Mouse (Mus musculus) liver, embryonic 13.5 days (tissue): ENCODE measurements around the gene Irs1. TPM values are rescaled to one million over a fixed set of nuclear protein-coding genes. Genes with fewer than 3 reads are reported as not detected.

Experiments
- ATAC-seq: fragments of 200-750 bp; cut with Nextera tagmentation; 2 replicates; pipeline ENCODE4 v1.8.0; 2017; ENCODE audit warnings: low read depth, mild to moderate bottlenecking, moderate number of reproducible peaks, moderate library complexity
- DNase-seq: peaks from one replicate; pipeline ENCODE4 v3.0.0; 2022
- H3K27ac ChIP-seq: fragments of 300-500 bp; sonication (generic); 2 replicates; pipeline ENCODE4 v1.5.1; 2015; ENCODE audit warnings: moderate library complexity, mild to moderate bottlenecking, inconsistent platforms
- H3K27me3 ChIP-seq: fragments of 300-500 bp; sonication (generic); 2 replicates; pipeline ENCODE4 v1.6.1; 2015; ENCODE audit warnings: mild to moderate bottlenecking, inconsistent platforms
- H3K36me3 ChIP-seq: fragments of 300-500 bp; sonication (generic); 2 replicates; pipeline ENCODE4 v1.6.1; 2015; ENCODE audit warnings: mild to moderate bottlenecking, inconsistent platforms
- H3K4me1 ChIP-seq: fragments of 300-500 bp; sonication (generic); replicated peaks from 2 replicates; pipeline ENCODE4 v1.6.1; 2015; ENCODE audit warnings: inconsistent platforms
- H3K4me2 ChIP-seq: fragments of 300-500 bp; sonication (generic); 2 replicates; pipeline ENCODE4 v1.6.1; 2015; ENCODE audit warnings: inconsistent platforms, mild to moderate bottlenecking, moderate library complexity
- H3K4me3 ChIP-seq: fragments of 300-500 bp; sonication (generic); replicated peaks from 2 replicates; pipeline ENCODE4 v1.5.1; 2015; ENCODE audit warnings: mild to moderate bottlenecking, inconsistent platforms
- H3K9ac ChIP-seq: fragments of 300-500 bp; sonication (generic); 2 replicates; pipeline ENCODE4 v1.6.1; 2015; ENCODE audit warnings: mild to moderate bottlenecking, inconsistent platforms
- H3K9me3 ChIP-seq: fragments of 300-500 bp; sonication (generic); replicated peaks from 2 replicates; pipeline ENCODE4 v1.6.1; 2016; ENCODE audit warnings: inconsistent platforms
- WGBS: fragments of 180-500 bp; shearing (Covaris S2); methylation state at CpG from one replicate; pipeline ENCODE4 v1.1.7; 2015; ENCODE audit not compliant: insufficient replicate concordance; 5-methylcytosine and 5-hydroxymethylcytosine counted together
- polyA plus RNA-seq: library from polyadenylated mRNA; unstranded; fragments of >200 nt; fragmentation: Nextera tagmentation; extraction: Ambion mirVana; gene quantifications from 2 replicates; pipeline ENCODE4 v1.2.1, GENCODE M21; 2015

Irs1 gene
- polyA plus RNA-seq, 1 experiment from 2014 or later, result 0.75 TPM

GRCm38 (mm10) chr1:82316111-82316745 lies 25.0 kb upstream of the Irs1 start, which contains the start of gene Rhbdd1:
Gene Rhbdd1, plus strand, starts transcription at chr1:82316452.
- no peaks in the 10 kb centered on the region for H3K9me3 ChIP-seq
- H3K27ac ChIP-seq, result peak within 1 kb of the TSS; percentile 90
- ATAC-seq (peak; percentile 99), DNase-seq (peak; percentile 94)
- no peaks in the 10 kb centered on the region for H3K36me3 ChIP-seq
- H3K4me2 ChIP-seq, result peak within 1 kb of the TSS; percentile 74
- peak within 1 kb of the TSS; percentile 98 for H3K4me3 ChIP-seq
- H3K27me3 ChIP-seq, result peaks cover 13% of the 10 kb centered on the region
- 6% methylated on average over 47 of the region's 47 CpGs for WGBS
- peaks cover 20% of the 10 kb centered on the region for H3K4me1 ChIP-seq
- peak within 1 kb of the TSS; percentile 96 for H3K9ac ChIP-seq

- no peaks in the 10 kb centered on the region for H3K4me1 ChIP-seq
- WGBS, result 65% methylated on average over 3 of the region's 3 CpGs
- H3K36me3 ChIP-seq, result no peaks in the 10 kb centered on the region
- H3K27ac ChIP-seq, result no peak overlapping the region
- H3K4me3 ChIP-seq, result no peak overlapping the region
- H3K27me3 ChIP-seq, result peaks cover 8% of the 10 kb centered on the region; the same call in 1 of the 2 replicates
- no peaks in the 10 kb centered on the region for H3K9me3 ChIP-seq
- no peak overlapping the region for H3K4me2 ChIP-seq
- DNase-seq (no peak), ATAC-seq (no peak)
- H3K9ac ChIP-seq, result no peak overlapping the region
Observed at GRCm38 (mm10) chr1:82304483-82304882, 13.3 kb upstream of the Irs1 start.

GRCm38 (mm10) chr1:82298586-82298985 lies 7.4 kb upstream of the Irs1 start:
- H3K9ac ChIP-seq, result no peak overlapping the region
- H3K9me3 ChIP-seq, result no peaks in the 10 kb centered on the region
- no peak overlapping the region for H3K27ac ChIP-seq
- H3K4me1 ChIP-seq, result no peaks in the 10 kb centered on the region
- H3K27me3 ChIP-seq, result peaks cover 21% of the 10 kb centered on the region
- ATAC-seq (no peak), DNase-seq (no peak)
- H3K36me3 ChIP-seq, result no peaks in the 10 kb centered on the region
- H3K4me3 ChIP-seq, result no peak overlapping the region
- WGBS, result 7% methylated on average over 1 of the region's 1 CpGs
- no peak overlapping the region for H3K4me2 ChIP-seq

- ATAC-seq, result no peak
- 15% methylated on average over 6 of the region's 6 CpGs for WGBS
- Histone ChIP-seq H3K36me3 (peaks cover 1% of the 10 kb centered on the region; the same call in 1 of the 2 replicates), H3K4me2 (no peak overlapping the region), H3K9ac (no peak overlapping the region), H3K27ac (no peak overlapping the region), H3K27me3 (peaks cover 66% of the 10 kb centered on the region), H3K4me3 (no peak overlapping the region), H3K9me3 (no peaks in the 10 kb centered on the region), H3K4me1 (peaks cover 9% of the 10 kb centered on the region; the same call in 1 of the 2 replicates)
- no peak for DNase-seq
Observed at GRCm38 (mm10) chr1:82294102-82294501, 2.9 kb upstream of the Irs1 start.

GRCm38 (mm10) chr1:82292771-82293170 lies 1.6 kb upstream of the Irs1 start:
- H3K4me1 ChIP-seq, result peaks cover 16% of the 10 kb centered on the region
- H3K9ac ChIP-seq, result no peak overlapping the region
- H3K4me3 ChIP-seq, result peak overlapping the region; percentile 57
- peaks cover 77% of the 10 kb centered on the region for H3K27me3 ChIP-seq
- peaks cover 14% of the 10 kb centered on the region for H3K36me3 ChIP-seq
- WGBS, result 4% methylated on average over 13 of the region's 13 CpGs
- no peak overlapping the region for H3K27ac ChIP-seq
- peak overlapping the region; percentile 61 for H3K4me2 ChIP-seq
- ATAC-seq, result 0 out of 2 replicates have a peak, but pooled peaks have one; percentile 16
- no peak for DNase-seq
- H3K9me3 ChIP-seq, result no peaks in the 10 kb centered on the region

GRCm38 (mm10) chr1:82291930-82292712 lies 905 bp upstream of the Irs1 start:
- H3K4me1 ChIP-seq, result peaks cover 18% of the 10 kb centered on the region
- peak overlapping the region; percentile 57 for H3K4me3 ChIP-seq
- H3K36me3 ChIP-seq, result peaks cover 16% of the 10 kb centered on the region
- peak overlapping the region; percentile 49; the same call in 1 of the 2 replicates for H3K9ac ChIP-seq
- peak overlapping the region; percentile 61 for H3K4me2 ChIP-seq
- no peak for DNase-seq
- WGBS, result 3% methylated on average over 23 of the region's 23 CpGs
- H3K9me3 ChIP-seq, result no peaks in the 10 kb centered on the region
- no peak overlapping the region for H3K27ac ChIP-seq
- no peak for ATAC-seq
- H3K27me3 ChIP-seq, result peaks cover 83% of the 10 kb centered on the region

GRCm38 (mm10) chr1:82290723-82291150 lies 479 bp downstream of the Irs1 start:
- H3K27ac ChIP-seq, result peak overlapping the region; percentile 47
- peak overlapping the region; percentile 61 for H3K4me2 ChIP-seq
- H3K9me3 ChIP-seq, result no peaks in the 10 kb centered on the region
- ATAC-seq (peak; percentile 21), DNase-seq (no peak)
- WGBS, result under 1% methylated on average over 31 of the region's 31 CpGs
- H3K9ac ChIP-seq, result peak overlapping the region; percentile 53
- peaks cover 20% of the 10 kb centered on the region for H3K4me1 ChIP-seq
- peaks cover 16% of the 10 kb centered on the region for H3K36me3 ChIP-seq
- H3K27me3 ChIP-seq, result peaks cover 90% of the 10 kb centered on the region
- peak overlapping the region; percentile 57 for H3K4me3 ChIP-seq

GRCm38 (mm10) chr1:82289990-82290681 lies 1.1 kb downstream of the Irs1 start:
- 1% methylated on average over 45 of the region's 45 CpGs for WGBS
- peaks cover 90% of the 10 kb centered on the region for H3K27me3 ChIP-seq
- ATAC-seq, result no peak

GRCm38 (mm10) chr1:82289116-82289989 lies 1.9 kb downstream of the Irs1 start:
- peaks cover 20% of the 10 kb centered on the region for H3K4me1 ChIP-seq
- no peak overlapping the region for H3K27ac ChIP-seq
- H3K9ac ChIP-seq, result peak overlapping the region; percentile 53
- peak overlapping the region; percentile 61 for H3K4me2 ChIP-seq
- no peaks in the 10 kb centered on the region for H3K9me3 ChIP-seq
- ATAC-seq, result no peak
- H3K36me3 ChIP-seq, result peaks cover 16% of the 10 kb centered on the region
- DNase-seq, result no peak
- peaks cover 91% of the 10 kb centered on the region for H3K27me3 ChIP-seq
- H3K4me3 ChIP-seq, result peak overlapping the region; percentile 57
- WGBS, result 58% methylated on average over 35 of the region's 35 CpGs

More at GRCm38 (mm10) chr1:82289990-82290681, 1.1 kb downstream of the Irs1 start:
- Histone ChIP-seq H3K4me1 (peaks cover 20% of the 10 kb centered on the region), H3K9me3 (no peaks in the 10 kb centered on the region), H3K9ac (peak overlapping the region; percentile 53), H3K27ac (peak overlapping the region; percentile 47), H3K4me3 (peak overlapping the region; percentile 57), H3K4me2 (peak overlapping the region; percentile 61), H3K36me3 (peaks cover 16% of the 10 kb centered on the region)
- DNase-seq, result no peak

- peak overlapping the region; percentile 61 for H3K4me2 ChIP-seq
- H3K4me3 ChIP-seq, result peak overlapping the region; percentile 6; the same call in 1 of the 2 replicates
- peaks cover 26% of the 10 kb centered on the region for H3K4me1 ChIP-seq
- H3K9me3 ChIP-seq, result no peaks in the 10 kb centered on the region
- peaks cover 85% of the 10 kb centered on the region for H3K27me3 ChIP-seq
- H3K36me3 ChIP-seq, result peaks cover 16% of the 10 kb centered on the region
- no peak overlapping the region for H3K9ac ChIP-seq
- no peak for ATAC-seq
- no peak overlapping the region for H3K27ac ChIP-seq
- no peak for DNase-seq
- 77% methylated on average over 18 of the region's 18 CpGs for WGBS
Observed at GRCm38 (mm10) chr1:82288421-82288990, 2.7 kb downstream of the Irs1 start.
